ENCODE assay signal across 15 mouse cellular contexts in genomic region chr1:55827191-55827590, GRCm38 (mm10).
"Had no signal": no experiment of that assay in that cellular context is flagged by ENCODE, and none has a peak within 500 bp of the region (broad histone marks: within the 10 kb centered on the region; RNA-seq: fewer than 3 reads in every experiment).

No protein-coding gene starts in this region.

- DNase-seq: lung, adult 18-20 months; lung, embryonic 14.5 days; lung, postnatal 10 days; lung, postnatal 4 days; right cerebral cortex, postnatal 14 days; thymus, adult 2 months; thymus, postnatal 25 days; thymus, postnatal 4 days had no signal

- H3K9ac ChIP-seq: lung, embryonic 14.5 days; midbrain, embryonic 13.5 days; midbrain, embryonic 15.5 days; neural tube, embryonic 12.5 days; stomach, embryonic 15.5 days had no signal

- H3K4me1 ChIP-seq: megakaryocyte, embryonic 14.5 days; midbrain, embryonic 13.5 days; midbrain, embryonic 15.5 days; neural tube, embryonic 12.5 days; stomach, embryonic 15.5 days had no signal

- H3K4me2 ChIP-seq: lung, embryonic 14.5 days; midbrain, embryonic 11.5 days; midbrain, embryonic 13.5 days; midbrain, embryonic 15.5 days; neural tube, embryonic 12.5 days; stomach, embryonic 15.5 days had no signal

- H3K9me3 ChIP-seq: megakaryocyte, embryonic 14.5 days; midbrain, embryonic 13.5 days; midbrain, embryonic 15.5 days; neural tube, embryonic 12.5 days; stomach, embryonic 15.5 days had no signal

- H3K36me3 ChIP-seq: midbrain, embryonic 13.5 days; midbrain, embryonic 15.5 days; neural tube, embryonic 12.5 days; stomach, embryonic 15.5 days had no signal

- ATAC-seq: midbrain, embryonic 13.5 days; midbrain, embryonic 15.5 days had no signal

- H3K27me3 ChIP-seq: megakaryocyte, embryonic 14.5 days; midbrain, embryonic 13.5 days; midbrain, embryonic 15.5 days; neural tube, embryonic 12.5 days; stomach, embryonic 15.5 days had no signal

- H3K4me3 ChIP-seq: megakaryocyte, embryonic 14.5 days; midbrain, embryonic 13.5 days; midbrain, embryonic 15.5 days; neural tube, embryonic 12.5 days; stomach, embryonic 15.5 days had no signal

- H3K27ac ChIP-seq: midbrain, embryonic 13.5 days; midbrain, embryonic 15.5 days; neural tube, embryonic 12.5 days; stomach, embryonic 15.5 days; stomach, postnatal 0 days had no signal
